Mouse (Mus musculus) left cerebral cortex, adult 2 months (tissue): ENCODE data around the gene Fto. TPM values are rescaled to one million over a fixed set of nuclear protein-coding genes. Genes with fewer than 3 reads are reported as not detected.
A peak's percentile ranks its signal among the peaks of the same experiment; 100 is the strongest.

Experiments used
- DNase-seq, 2 experiments: peaks; one replicate each; pipeline ENCODE4 v3.0.0; 2021 to 2022; ENCODE audit warnings: low spot score in 2 of 2, mixed read lengths in 1 of 2; ENCODE audit errors: extremely low spot score in 1 of 2
- H3K27ac ChIP-seq: fragments of 200-600 bp; 2 replicates; pipeline ENCODE4 v1.8.1; 2022
- H3K4me3 ChIP-seq: fragments of 200-600 bp; 2 replicates; pipeline ENCODE4 v1.8.1; 2022
- CTCF ChIP-seq: fragments of 200-600 bp; IDR thresholded peaks from 2 replicates; pipeline ENCODE4 v1.8.1; 2022; ENCODE audit warnings: antibody characterized with exemption, mild to moderate bottlenecking, moderate library complexity
- intact Hi-C: fragments of 180-260 bp; cut with DNase I; formaldehyde crosslinking; loops from one replicate; pipeline ENCODE4 v1.15.1; 2025
- total RNA-seq, 2 experiments: library from RNA; stranded (reverse); gene quantifications; 2 replicates each; pipeline ENCODE4 v1.2.3; 2021

Gene Fto
- total RNA-seq, 2 experiments from 2014 or later, result 152 to 155 TPM

- intact Hi-C loops, result loop anchor here (5.0 kb wide), 1 partner anchor 644 kb away; the partner anchor contains the start of gene Irx5
- DNase-seq, result no peak
- H3K4me3 ChIP-seq, result peak overlapping the region; percentile 21
- no peak for TF ChIP-seq CTCF
- no peak overlapping the region for H3K27ac ChIP-seq
Measured at GRCm38 (mm10) chr8:91712731-91713569, 399.6 kb downstream of the Fto start.

GRCm38 (mm10) chr8:91713677-91714312 lies 400.5 kb downstream of the Fto start:
- no peak for TF ChIP-seq CTCF
- intact Hi-C loops, result loop anchor here (5.0 kb wide), 1 partner anchor 644 kb away; the partner anchor contains the start of gene Irx5
- no peak overlapping the region for H3K27ac ChIP-seq
- H3K4me3 ChIP-seq, result no peak overlapping the region
- DNase-seq, result no peak

GRCm38 (mm10) chr8:91714733-91715132 lies 401.4 kb downstream of the Fto start:
- Histone ChIP-seq H3K27ac (no peak overlapping the region), H3K4me3 (no peak overlapping the region)
- no peak for DNase-seq
- no peak for TF ChIP-seq CTCF
- intact Hi-C loops, result loop anchor here (5.0 kb wide), 1 partner anchor 643 kb away; the partner anchor contains the start of gene Irx5

GRCm38 (mm10) chr8:91715387-91716085 lies 402.2 kb downstream of the Fto start:
- DNase-seq, result no peak
- TF ChIP-seq CTCF, result no peak
- intact Hi-C loops, result no loop called here
- Histone ChIP-seq H3K27ac (no peak overlapping the region), H3K4me3 (no peak overlapping the region)

Other genes starting within 250 kb of the Fto start
- 10 to 100 TPM; 39.1 to 43.1 TPM for gene Rbl2, start 243.5 kb upstream of the Fto start, total RNA-seq
- gene Aktip, start 113.5 kb upstream of the Fto start, total RNA-seq, result 100 to 1,000 TPM; 120 to 121 TPM
- 10 to 100 TPM; 22.6 to 27.3 TPM for gene Rpgrip1l, start 263 bp upstream of the Fto start, total RNA-seq